Mouse (Mus musculus): Measurements from ENCODE around the gene Slc17a7.

Gene Slc17a7

GRCm38 (mm10) chr7:45204380-45205143, 40.8 kb downstream of the Slc17a7 start, which contains the start of gene Ccdc155:
Gene Ccdc155, minus strand, starts transcription at chr7:45204892.
- peak; percentile 73 for DNase-seq (ENCODE audit: low spot score)

- no peak for DNase-seq (ENCODE audit: low spot score)
Measured at GRCm38 (mm10) chr7:45208260-45208659, 44.5 kb downstream of the Slc17a7 start.

- no peak for DNase-seq (ENCODE audit: low spot score)
Measured at GRCm38 (mm10) chr7:45211070-45211469, 47.3 kb downstream of the Slc17a7 start.

GRCm38 (mm10) chr7:45211851-45212251, 48.1 kb downstream of the Slc17a7 start, which contains the start of gene Dkkl1:
Gene Dkkl1, minus strand, starts transcription at chr7:45212147.
- peak; percentile 26 for DNase-seq (ENCODE audit: low spot score)

GRCm38 (mm10) chr7:45212356-45212755, 48.6 kb downstream of the Slc17a7 start:
- DNase-seq (ENCODE audit: low spot score) = no peak

GRCm38 (mm10) chr7:45213708-45214107, 50.0 kb downstream of the Slc17a7 start:
- DNase-seq (ENCODE audit: low spot score) = no peak

- no peak for DNase-seq (ENCODE audit: low spot score)
Measured at GRCm38 (mm10) chr7:45215673-45216441, 52.1 kb downstream of the Slc17a7 start, which contains the start of gene Tead2. Gene Tead2, plus strand, starts transcription at chr7:45215753.

GRCm38 (mm10) chr7:45216442-45217183, 52.9 kb downstream of the Slc17a7 start:
- no peak for DNase-seq (ENCODE audit: low spot score)

- no peak for DNase-seq (ENCODE audit: low spot score)
Measured at GRCm38 (mm10) chr7:45221680-45222079, 57.9 kb downstream of the Slc17a7 start.

GRCm38 (mm10) chr7:45224826-45225225, 61.1 kb downstream of the Slc17a7 start:
- no peak for DNase-seq (ENCODE audit: low spot score)

Measured in spleen, adult 12 weeks (tissue).